Mouse (Mus musculus) testis, adult 2 months (tissue): ENCODE measurements around the gene Ctbp2. TPM values are rescaled to one million over a fixed set of nuclear protein-coding genes. Genes with fewer than 3 reads are reported as not detected.

Experiments used
- H3K27ac ChIP-seq: fragments of 200-500 bp; 2 replicates; pipeline ENCODE4 v1.5.1; 2012; ENCODE audit warnings: low read depth, low read length; ENCODE audit not compliant: control insufficient read depth, insufficient read depth
- H3K27me3 ChIP-seq: fragments of 200-500 bp; 2 replicates; pipeline ENCODE4 v1.6.1; 2012; ENCODE audit warnings: mild to moderate bottlenecking, low read length, moderate library complexity; ENCODE audit not compliant: control insufficient read depth, insufficient read depth
- H3K36me3 ChIP-seq: fragments of 200-500 bp; 2 replicates; pipeline ENCODE4 v1.6.1; 2012; ENCODE audit warnings: mild to moderate bottlenecking, low read length; ENCODE audit not compliant: control insufficient read depth, insufficient read depth
- H3K4me1 ChIP-seq: fragments of 200-500 bp; 2 replicates; pipeline ENCODE4 v1.6.1; 2012; ENCODE audit warnings: low read length; ENCODE audit not compliant: control insufficient read depth, insufficient read depth
- H3K4me3 ChIP-seq: fragments of 200-500 bp; 2 replicates; pipeline ENCODE4 v1.5.1; 2012; ENCODE audit warnings: low read depth, mild to moderate bottlenecking, low read length, moderate library complexity, mixed read lengths; ENCODE audit not compliant: control insufficient read depth
- CTCF ChIP-seq: fragments of 200-500 bp; IDR thresholded peaks from 2 replicates; pipeline ENCODE4 v1.5.1; 2012; ENCODE audit warnings: low read depth, mild to moderate bottlenecking, inconsistent platforms, low read length, moderate library complexity; ENCODE audit not compliant: control insufficient read depth, insufficient read depth, insufficient replicate concordance
- POLR2A ChIP-seq: fragments of 200-500 bp; IDR thresholded peaks from 2 replicates; pipeline ENCODE4 v1.6.1; 2012; ENCODE audit warnings: low read depth, mild to moderate bottlenecking, inconsistent platforms, low read length, moderate library complexity; ENCODE audit not compliant: control insufficient read depth
- polyA plus RNA-seq: library from polyadenylated mRNA; depleted of rRNA; stranded (reverse); fragments of >200 nt; gene quantifications from 2 replicates; pipeline ENCODE4 v1.2.3, GENCODE M21; 2012

The Ctbp2 gene
- polyA plus RNA-seq, 1 experiment, result 54.9 TPM

DNA sequence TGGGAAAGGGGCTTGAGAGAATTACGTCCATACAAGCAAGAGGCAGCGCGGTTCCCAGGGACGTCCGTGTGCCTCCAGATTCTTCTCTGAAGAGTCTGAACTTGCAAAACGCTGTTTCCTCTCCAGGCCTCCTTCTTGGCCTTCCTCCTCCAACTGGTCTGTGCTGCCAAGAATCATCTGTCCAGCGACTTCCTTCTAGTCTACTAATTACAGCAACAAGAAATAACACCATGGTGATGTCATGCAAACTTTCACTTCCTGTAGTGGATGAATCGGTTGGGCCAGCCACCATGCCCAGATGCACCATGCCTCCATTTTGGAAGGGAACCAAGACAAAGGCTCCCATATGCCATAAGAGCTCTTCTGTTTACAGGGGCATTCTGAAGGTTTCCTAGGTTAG lies 71.3 kb downstream of the Ctbp2 start:
- Histone ChIP-seq H3K4me1 (no peaks in the 10 kb centered on the region), H3K27me3 (no peaks in the 10 kb centered on the region), H3K27ac (no peak overlapping the region), H3K4me3 (no peak overlapping the region), H3K36me3 (no peaks in the 10 kb centered on the region)
- TF ChIP-seq CTCF, result no peak
- TF ChIP-seq POLR2A, result no peak

DNA sequence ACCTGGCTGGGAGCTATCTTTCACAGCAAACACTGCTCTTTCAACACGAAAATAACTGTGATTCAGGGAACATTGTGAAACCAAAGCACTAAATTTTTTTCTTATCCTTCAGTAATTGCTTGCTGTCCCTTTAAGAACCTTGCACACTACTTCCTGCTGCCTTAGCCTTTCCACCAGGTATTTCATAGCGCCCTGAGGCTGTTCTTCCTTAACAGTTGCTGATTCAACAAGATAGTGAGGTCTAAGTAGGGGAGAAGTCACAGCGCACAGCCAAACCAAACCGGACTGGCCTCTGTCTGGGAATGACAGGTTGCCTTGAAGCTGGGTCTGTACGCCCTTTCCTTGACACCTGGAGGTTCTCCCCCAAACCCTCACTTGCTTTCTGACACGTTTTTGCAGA lies 73.5 kb downstream of the Ctbp2 start:
- Histone ChIP-seq H3K27me3 (no peaks in the 10 kb centered on the region), H3K27ac (no peak overlapping the region), H3K36me3 (no peaks in the 10 kb centered on the region), H3K4me1 (peaks cover 10% of the 10 kb centered on the region), H3K4me3 (no peak overlapping the region)
- TF ChIP-seq POLR2A (no peak), CTCF (no peak)

DNA sequence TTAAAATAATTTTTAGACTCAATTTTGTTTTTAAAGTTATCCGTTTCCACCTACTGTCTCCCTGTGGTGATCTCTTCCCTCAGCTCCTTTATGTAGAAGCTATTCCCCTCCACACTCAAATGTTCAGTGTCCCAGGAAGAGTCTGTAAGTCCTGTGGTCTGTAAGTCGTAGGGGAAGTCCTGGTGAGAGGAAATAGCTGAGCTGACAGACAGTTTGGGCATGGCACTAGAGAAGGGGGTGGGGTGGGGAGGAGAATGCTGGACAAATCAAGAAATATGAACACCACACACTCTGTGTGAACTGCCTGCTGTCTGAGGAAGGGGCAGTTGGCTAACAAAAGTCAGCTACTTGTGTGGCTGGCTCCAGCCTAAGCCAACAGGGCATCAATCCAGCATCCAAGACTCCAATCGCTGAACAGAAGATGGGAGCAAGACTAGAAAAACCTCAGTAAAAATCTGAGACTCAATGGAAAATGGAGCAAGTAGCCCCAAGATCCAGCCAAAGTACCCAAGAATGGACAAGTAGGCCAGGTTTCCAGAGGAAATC lies 76.0 kb downstream of the Ctbp2 start:
- Histone ChIP-seq H3K36me3 (no peaks in the 10 kb centered on the region; the same call in 1 of the 2 replicates), H3K4me1 (peaks cover 10% of the 10 kb centered on the region), H3K4me3 (no peak overlapping the region), H3K27me3 (no peaks in the 10 kb centered on the region), H3K27ac (no peak overlapping the region)
- TF ChIP-seq POLR2A (no peak), CTCF (no peak)

DNA sequence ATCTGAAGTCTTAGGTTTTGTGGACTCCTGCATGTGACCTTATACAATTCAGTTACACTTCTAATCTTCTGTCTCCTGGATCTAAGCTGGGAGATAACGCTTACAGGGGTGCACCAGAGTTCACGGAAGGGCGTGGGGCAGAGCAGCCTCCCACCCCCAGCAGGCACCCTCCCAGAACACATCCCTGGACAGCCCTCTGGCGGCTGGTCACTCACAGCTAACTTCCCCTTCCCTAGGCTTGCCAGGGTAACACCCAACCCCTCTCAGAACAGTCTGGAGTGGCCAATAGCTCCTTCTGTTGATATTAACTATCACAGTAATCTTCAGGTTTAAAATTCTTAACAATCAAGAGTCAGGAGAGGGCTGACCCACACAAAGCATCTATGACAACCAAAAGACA lies 76.9 kb downstream of the Ctbp2 start:
- TF ChIP-seq CTCF, result no peak
- TF ChIP-seq POLR2A, result no peak
- Histone ChIP-seq H3K27me3 (no peaks in the 10 kb centered on the region), H3K27ac (no peak overlapping the region), H3K36me3 (no peaks in the 10 kb centered on the region; the same call in 1 of the 2 replicates), H3K4me1 (peaks cover 10% of the 10 kb centered on the region), H3K4me3 (no peak overlapping the region)

DNA sequence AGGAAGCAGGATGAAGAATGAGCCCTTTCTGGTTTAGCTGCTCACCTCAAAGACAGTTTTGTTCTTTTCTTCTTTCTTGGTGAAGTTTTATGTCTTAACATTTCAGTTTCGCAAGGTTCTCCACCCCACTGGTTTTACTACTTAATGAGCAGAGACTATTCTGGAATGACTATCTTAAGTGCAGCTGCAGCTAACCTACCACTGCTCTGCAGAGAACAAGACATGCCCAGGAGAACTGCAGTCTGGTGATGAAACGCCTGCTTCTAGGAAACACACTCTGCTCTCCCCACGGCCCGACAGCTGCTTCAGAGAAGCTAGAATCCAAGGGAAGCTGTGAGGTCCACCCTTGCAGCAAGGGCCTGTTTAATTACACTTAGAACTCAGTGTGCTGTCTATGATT lies 79.4 kb downstream of the Ctbp2 start:
- Histone ChIP-seq H3K4me3 (no peak overlapping the region), H3K27ac (no peak overlapping the region), H3K4me1 (peaks cover 17% of the 10 kb centered on the region), H3K36me3 (no peaks in the 10 kb centered on the region; the same call in 1 of the 2 replicates), H3K27me3 (no peaks in the 10 kb centered on the region)
- TF ChIP-seq CTCF, result no peak
- no peak for TF ChIP-seq POLR2A

DNA sequence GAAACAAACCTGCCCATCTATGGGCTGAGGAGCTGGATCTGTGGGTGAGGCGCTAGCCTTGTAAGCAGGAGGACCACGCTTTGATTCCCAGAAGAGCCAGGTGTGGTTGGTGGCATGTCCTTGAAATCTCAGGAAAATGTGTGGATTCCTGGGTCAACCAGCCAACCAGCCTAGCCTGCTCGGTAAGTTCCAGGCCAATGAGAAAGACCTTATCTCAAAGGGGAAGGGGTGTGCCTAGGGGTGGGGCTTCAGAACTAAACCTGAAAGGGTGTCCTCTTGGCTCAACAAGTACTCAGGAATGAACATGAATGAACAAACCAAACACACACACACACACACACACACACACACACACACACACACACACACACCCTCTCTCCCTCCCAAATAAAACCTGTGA lies 82.4 kb downstream of the Ctbp2 start:
- no peak overlapping the region for H3K4me3 ChIP-seq
- no peak overlapping the region for H3K27ac ChIP-seq
- no peaks in the 10 kb centered on the region for H3K27me3 ChIP-seq
- H3K36me3 ChIP-seq, result no peaks in the 10 kb centered on the region; the same call in 1 of the 2 replicates
- H3K4me1 ChIP-seq, result peaks cover 12% of the 10 kb centered on the region
- TF ChIP-seq POLR2A, result no peak
- no peak for TF ChIP-seq CTCF

DNA sequence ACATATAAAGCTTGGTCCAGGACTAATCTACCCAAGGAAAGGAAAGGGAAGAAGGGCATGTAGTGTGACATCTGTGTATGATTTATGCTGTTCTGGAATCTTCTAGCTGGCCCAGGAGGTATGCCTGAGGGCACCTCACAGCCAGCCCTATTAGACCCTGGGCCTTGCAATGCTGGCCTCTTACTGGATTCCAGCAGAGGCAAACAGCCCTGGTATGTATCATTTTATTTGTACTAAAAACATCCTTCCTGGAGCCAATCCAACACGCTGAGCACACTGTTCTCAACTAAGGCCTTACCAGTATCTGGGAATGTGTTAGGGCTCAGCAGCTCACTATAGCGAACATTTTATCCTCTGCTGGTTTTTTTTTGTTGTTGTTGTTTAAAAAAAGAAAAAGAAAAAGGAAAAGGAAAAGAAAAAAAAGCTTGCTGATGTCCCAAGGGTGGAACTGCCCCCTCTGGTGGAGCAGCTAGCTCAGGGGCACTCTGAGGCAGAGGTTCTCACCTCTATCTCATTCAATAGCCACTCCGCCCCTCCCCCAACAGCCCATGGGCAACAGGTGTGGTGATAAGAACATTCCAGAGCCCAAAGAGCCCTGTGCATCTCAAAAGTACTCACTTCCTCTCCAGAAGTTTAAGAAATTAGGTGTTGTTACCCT lies 83.3 kb downstream of the Ctbp2 start:
- TF ChIP-seq CTCF (no peak), POLR2A (no peak)
- Histone ChIP-seq H3K27me3 (no peaks in the 10 kb centered on the region), H3K4me3 (no peak overlapping the region), H3K27ac (no peak overlapping the region), H3K4me1 (peaks cover 7% of the 10 kb centered on the region), H3K36me3 (no peaks in the 10 kb centered on the region; the same call in 1 of the 2 replicates)
